Mouse (Mus musculus) MEL (cell line): Measurements from ENCODE around the gene 2310050C09Rik.

Experiments used
- CTCF ChIP-seq, 3 experiments: IDR thresholded peaks in 2 of 3; conservative IDR thresholded peaks in 1 of 3; 2 replicates each; pipeline ENCODE4 v1.5.1; 2011 to 2012; ENCODE audit warnings: low read length in 3 of 3, low read depth in 2 of 3, mild to moderate bottlenecking in 2 of 3, improper control_type of control experiment in 1 of 3, inconsistent platforms in 1 of 3, mixed read lengths in 1 of 3, moderate library complexity in 1 of 3; ENCODE audit not compliant: control insufficient read depth in 1 of 3, insufficient read depth in 1 of 3, poor library complexity in 1 of 3, severe bottlenecking in 1 of 3
- EP300 ChIP-seq, 2 experiments: IDR thresholded peaks; 2 replicates each; pipeline ENCODE4 v1.6.1; 2011; ENCODE audit warnings: improper control_type of control experiment in 2 of 2, low read length in 2 of 2, low read depth in 1 of 2, mild to moderate bottlenecking in 1 of 2
- KAT2A ChIP-seq: conservative IDR thresholded peaks from 2 replicates; pipeline ENCODE4 v1.6.1; 2012; ENCODE audit warnings: low read depth, low read length, improper control_type of control experiment, inconsistent platforms
- RAD21 ChIP-seq: IDR thresholded peaks from 2 replicates; pipeline ENCODE4 v1.6.1; 2011; ENCODE audit warnings: mild to moderate bottlenecking, low read depth, low read length, improper control_type of control experiment
- SIN3A ChIP-seq: IDR thresholded peaks from 2 replicates; pipeline ENCODE4 v1.6.1; 2012; ENCODE audit warnings: low read length, improper control_type of control experiment, inconsistent platforms
- TBP ChIP-seq: IDR thresholded peaks from 2 replicates; pipeline ENCODE4 v1.8.0; 2011; ENCODE audit warnings: low read depth, low read length, improper control_type of control experiment

DNA sequence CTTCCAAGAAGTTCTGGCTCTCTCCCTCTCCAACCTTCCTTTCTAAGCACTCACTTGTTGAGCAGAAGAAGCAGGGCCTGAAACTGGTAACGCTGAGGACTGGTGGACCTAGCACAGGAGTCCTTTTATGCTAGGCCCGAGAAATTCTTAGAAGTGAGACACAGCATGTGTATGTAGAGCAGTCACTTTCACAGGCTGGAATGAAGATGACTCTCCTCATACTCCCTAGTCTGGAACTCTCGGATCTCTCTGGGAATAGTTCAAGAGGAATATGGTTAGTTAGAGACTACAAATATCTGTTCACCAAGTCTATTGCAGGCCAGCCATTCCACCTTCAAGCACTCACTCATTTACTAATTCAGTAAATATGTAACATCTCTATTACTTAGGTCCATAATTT is 18.8 kb downstream of the 2310050C09Rik start, which contains the start of gene Lce1l:
- TF ChIP-seq EP300 (IDR thresholded peaks at IDR 0.05; ENCODE audit: low read depth in 1 of 2, low read length in 2 of 2) (no peak), RAD21 (no peak), CTCF (IDR thresholded peaks at IDR 0.05 in 2 of 3, conservative IDR thresholded peaks at IDR 0.05 in 1 of 3; ENCODE audit: control insufficient read depth in 1 of 3, insufficient read depth in 1 of 3, low read depth in 2 of 3, low read length in 3 of 3, poor library complexity in 1 of 3, severe bottlenecking in 1 of 3) (no peak), TBP (no peak), SIN3A (no peak), KAT2A (no peak)
